Mouse (Mus musculus): ENCODE results near the gene Arhgap11a. TPM values are rescaled to one million over a fixed set of nuclear protein-coding genes. Genes with fewer than 3 reads are reported as not detected.

The Arhgap11a gene
- total and polyA plus RNA-seq, 3 experiments = 22.4 to 74.0 (median 22.5) TPM

DNA sequence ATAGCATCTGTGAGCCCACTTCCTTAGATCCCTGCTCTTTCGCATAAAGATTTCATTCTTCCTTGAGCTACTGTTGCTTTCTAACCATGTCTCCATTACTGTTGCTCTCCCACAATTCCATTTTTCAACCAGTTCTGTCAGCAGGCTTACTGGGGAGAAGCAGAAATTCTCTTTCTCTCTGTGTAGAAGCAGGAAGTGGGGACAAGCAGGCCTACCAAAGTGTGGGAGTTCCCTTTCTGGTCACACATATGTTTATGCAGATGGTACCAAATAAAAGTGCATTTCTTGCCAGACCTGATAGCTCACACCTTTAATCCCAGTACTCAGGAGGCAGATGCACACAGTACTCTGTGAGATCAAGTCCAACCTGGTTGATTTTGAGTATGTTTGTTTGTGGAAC is 21.7 kb upstream of the Arhgap11a start:
- Histone ChIP-seq H3K36me3 (replicated peaks in 1 of 2; ENCODE audit: control insufficient read depth in 1 of 2, insufficient read depth in 1 of 2, low read length in 1 of 2) (no peaks in the 10 kb centered on the region), H3K79me2 (replicated peaks; ENCODE audit: control insufficient read depth, extremely low read depth, insufficient read depth, poor library complexity, severe bottlenecking) (no peaks in the 10 kb centered on the region), H3K4me3 (replicated peaks in 1 of 3; ENCODE audit: low read depth in 2 of 3, low read length in 2 of 3, poor library complexity in 1 of 3) (no peak overlapping the region), H3K4me1 (ENCODE audit: control insufficient read depth in 1 of 2, insufficient read depth in 2 of 2) (peaks cover 0 to 10% of the 10 kb centered on the region in 2 experiments; a peak in 2 of 4 replicates), H3K27me3 (replicated peaks) (no peaks in the 10 kb centered on the region), H3K4me2 (ENCODE audit: insufficient read depth, low read depth, poor library complexity, severe bottlenecking) (no peak overlapping the region), H3K27ac (ENCODE audit: insufficient read depth, low read depth) (no peak overlapping the region), H3K9ac (ENCODE audit: insufficient read depth, low read depth) (no peak overlapping the region), H3K9me3 (replicated peaks; ENCODE audit: low read length) (no peaks in the 10 kb centered on the region)
- dilution Hi-C loops (cut with MboI; ENCODE audit: extremely low pct_ligation_motif_present, extremely low pct_unique_long_range_greater_than_20kb, low sequenced_read_pairs) = no loop called here
- no peak for DNase-seq (ENCODE audit: extremely low read depth)
- no peak for TF ChIP-seq ZNF384 (IDR thresholded peaks at IDR 0.05; ENCODE audit: low read depth, low read length)
- in situ Hi-C loops (cut with MboI; ENCODE audit: low pct_ligation_motif_present, low pct_unique_long_range_greater_than_20kb, low sequenced_read_pairs) = no loop called here

- Histone ChIP-seq H3K27ac (ENCODE audit: insufficient read depth, low read depth) (no peak overlapping the region), H3K9me3 (replicated peaks; ENCODE audit: low read length) (no peaks in the 10 kb centered on the region), H3K4me2 (ENCODE audit: insufficient read depth, low read depth, poor library complexity, severe bottlenecking) (no peak overlapping the region), H3K9ac (ENCODE audit: insufficient read depth, low read depth) (no peak overlapping the region), H3K27me3 (replicated peaks) (no peaks in the 10 kb centered on the region), H3K4me3 (replicated peaks in 1 of 3; ENCODE audit: low read depth in 2 of 3, low read length in 2 of 3, poor library complexity in 1 of 3) (no peak overlapping the region), H3K79me2 (replicated peaks; ENCODE audit: control insufficient read depth, extremely low read depth, insufficient read depth, poor library complexity, severe bottlenecking) (no peaks in the 10 kb centered on the region), H3K36me3 (replicated peaks in 1 of 2; ENCODE audit: control insufficient read depth in 1 of 2, insufficient read depth in 1 of 2, low read length in 1 of 2) (no peaks in the 10 kb centered on the region), H3K4me1 (ENCODE audit: control insufficient read depth in 1 of 2, insufficient read depth in 2 of 2) (peaks cover 0 to 10% of the 10 kb centered on the region in 2 experiments; a peak in 2 of 4 replicates)
- no peak for TF ChIP-seq CHD1 (IDR thresholded peaks at IDR 0.05; ENCODE audit: low read depth, low read length)
- in situ Hi-C loops (cut with MboI; ENCODE audit: low pct_ligation_motif_present, low pct_unique_long_range_greater_than_20kb, low sequenced_read_pairs) (no loop called here), dilution Hi-C loops (cut with MboI; ENCODE audit: extremely low pct_ligation_motif_present, extremely low pct_unique_long_range_greater_than_20kb, low sequenced_read_pairs) (no loop called here)
- DNase-seq (ENCODE audit: extremely low read depth) = no peak
Measured at GRCm38 (mm10) chr2:113868404-113868803, 19.9 kb upstream of the Arhgap11a start.

GRCm38 (mm10) chr2:113866155-113866554 is 17.7 kb upstream of the Arhgap11a start:
- TF ChIP-seq RAD21 (IDR thresholded peaks at IDR 0.05; ENCODE audit: low read depth, low read length) (peak; percentile 73), CTCF (conservative IDR thresholded peaks at IDR 0.05 in 1 of 2, IDR thresholded peaks at IDR 0.05 in 1 of 2; ENCODE audit: low read depth in 2 of 2, low read length in 2 of 2) (peak in 1 of 2 experiments; percentile 61; a peak in 2 of 4 replicates), SMC3 (IDR thresholded peaks at IDR 0.05; ENCODE audit: low read depth, low read length) (peak; percentile 40), MAX (IDR thresholded peaks at IDR 0.05; ENCODE audit: low read length) (no peak), UBTF (IDR thresholded peaks at IDR 0.05; ENCODE audit: low read depth, low read length) (no peak), PAX5 (IDR thresholded peaks at IDR 0.05; ENCODE audit: low read length) (no peak)
- no peak for DNase-seq (ENCODE audit: extremely low read depth)
- in situ Hi-C loops (cut with MboI; ENCODE audit: low pct_ligation_motif_present, low pct_unique_long_range_greater_than_20kb, low sequenced_read_pairs) = no loop called here
- dilution Hi-C loops (cut with MboI; ENCODE audit: extremely low pct_ligation_motif_present, extremely low pct_unique_long_range_greater_than_20kb, low sequenced_read_pairs) = no loop called here
- Histone ChIP-seq H3K9me3 (replicated peaks; ENCODE audit: low read length) (no peaks in the 10 kb centered on the region), H3K79me2 (replicated peaks; ENCODE audit: control insufficient read depth, extremely low read depth, insufficient read depth, poor library complexity, severe bottlenecking) (no peaks in the 10 kb centered on the region), H3K27ac (ENCODE audit: insufficient read depth, low read depth) (no peak overlapping the region), H3K4me3 (replicated peaks in 1 of 3; ENCODE audit: low read depth in 2 of 3, low read length in 2 of 3, poor library complexity in 1 of 3) (no peak overlapping the region), H3K27me3 (replicated peaks) (no peaks in the 10 kb centered on the region), H3K4me1 (ENCODE audit: control insufficient read depth in 1 of 2, insufficient read depth in 2 of 2) (peaks cover 0 to 10% of the 10 kb centered on the region in 2 experiments; a peak in 2 of 4 replicates), H3K9ac (ENCODE audit: insufficient read depth, low read depth) (no peak overlapping the region), H3K36me3 (replicated peaks in 1 of 2; ENCODE audit: control insufficient read depth in 1 of 2, insufficient read depth in 1 of 2, low read length in 1 of 2) (no peaks in the 10 kb centered on the region), H3K4me2 (ENCODE audit: insufficient read depth, low read depth, poor library complexity, severe bottlenecking) (no peak overlapping the region)
